Mouse (Mus musculus) intestine, postnatal 0 days (tissue): Measurements from ENCODE around the gene Kalrn. TPM values are rescaled to one million over a fixed set of nuclear protein-coding genes. Genes with fewer than 3 reads are reported as not detected.

Experiments
- ATAC-seq: fragments of 200-750 bp; cut with Nextera tagmentation; 2 replicates; pipeline ENCODE4 v1.8.0; 2017; ENCODE audit warnings: mild to moderate bottlenecking, moderate TSS enrichment, moderate library complexity
- H3K27ac ChIP-seq: fragments of 300-500 bp; sonication (generic); 2 replicates; pipeline ENCODE4 v1.5.1; 2014; ENCODE audit warnings: mild to moderate bottlenecking, low read depth, low read length, moderate library complexity
- H3K27me3 ChIP-seq: fragments of 300-500 bp; sonication (generic); replicated peaks from 2 replicates; pipeline ENCODE4 v1.6.1; 2014; ENCODE audit warnings: low read length, mixed read lengths; ENCODE audit not compliant: control insufficient read depth, insufficient read depth
- H3K36me3 ChIP-seq: fragments of 300-500 bp; sonication (generic); 2 replicates; pipeline ENCODE4 v1.6.1; 2014; ENCODE audit warnings: mild to moderate bottlenecking, moderate library complexity; ENCODE audit not compliant: control insufficient read depth, insufficient read depth
- H3K4me1 ChIP-seq: fragments of 300-500 bp; sonication (generic); replicated peaks from 2 replicates; pipeline ENCODE4 v1.6.1; 2014; ENCODE audit warnings: antibody characterized with exemption, low read length, mixed read lengths; ENCODE audit not compliant: control insufficient read depth, insufficient read depth
- H3K4me2 ChIP-seq: fragments of 300-500 bp; sonication (generic); replicated peaks from 2 replicates; pipeline ENCODE4 v1.6.1; 2014; ENCODE audit warnings: low read depth, mild to moderate bottlenecking, moderate library complexity
- H3K4me3 ChIP-seq: fragments of 300-500 bp; sonication (generic); 2 replicates; pipeline ENCODE4 v1.5.1; 2014; ENCODE audit warnings: low read depth, low read length
- H3K9ac ChIP-seq: fragments of 300-500 bp; sonication (generic); 2 replicates; pipeline ENCODE4 v1.6.1; 2014; ENCODE audit warnings: mild to moderate bottlenecking, low read depth, low read length
- H3K9me3 ChIP-seq: fragments of 300-500 bp; sonication (generic); 2 replicates; pipeline ENCODE4 v1.6.1; 2016; ENCODE audit warnings: mixed run types; ENCODE audit not compliant: control insufficient read depth
- CTCF ChIP-seq: sonication (generic); IDR thresholded peaks from 2 replicates; pipeline ENCODE4 v1.5.1; 2016; ENCODE audit warnings: low read depth, mild to moderate bottlenecking, control low read depth, antibody characterized with exemption, moderate library complexity
- WGBS: fragments of 180-500 bp; shearing (Covaris S2); extraction: QIAGEN DNeasy Blood & Tissue Kit; methylation state at CpG from one replicate; pipeline ENCODE4 v1.1.7; 2014; 5-methylcytosine and 5-hydroxymethylcytosine counted together
- polyA plus RNA-seq: library from polyadenylated mRNA; unstranded; fragments of >200 nt; fragmentation: Nextera tagmentation; extraction: Ambion mirVana; gene quantifications from 2 replicates; pipeline ENCODE4 v1.2.1, GENCODE M21; 2015

The Kalrn gene
- polyA plus RNA-seq, 1 experiment from 2014 or later = 7.5 TPM

- H3K27ac ChIP-seq = no peak overlapping the region
- no peak overlapping the region for H3K4me3 ChIP-seq
- H3K36me3 ChIP-seq = no peaks in the 10 kb centered on the region
- TF ChIP-seq CTCF = no peak
- 85% methylated on average over 4 of the region's 4 CpGs for WGBS
- no peaks in the 10 kb centered on the region for H3K4me1 ChIP-seq
- H3K9ac ChIP-seq = no peak overlapping the region
- ATAC-seq = no peak
- H3K4me2 ChIP-seq = no peak overlapping the region
- H3K27me3 ChIP-seq = no peaks in the 10 kb centered on the region
- no peaks in the 10 kb centered on the region for H3K9me3 ChIP-seq
Measured at GRCm38 (mm10) chr16:34063313-34063712, 510.0 kb downstream of the Kalrn start.

GRCm38 (mm10) chr16:34061661-34062060, 511.7 kb downstream of the Kalrn start:
- no peak for ATAC-seq
- 96% methylated on average over 1 of the region's 1 CpGs for WGBS
- H3K4me2 ChIP-seq = no peak overlapping the region
- H3K4me3 ChIP-seq = no peak overlapping the region
- H3K9me3 ChIP-seq = no peaks in the 10 kb centered on the region
- no peaks in the 10 kb centered on the region for H3K4me1 ChIP-seq
- no peaks in the 10 kb centered on the region for H3K36me3 ChIP-seq
- no peaks in the 10 kb centered on the region for H3K27me3 ChIP-seq
- no peak overlapping the region for H3K9ac ChIP-seq
- no peak overlapping the region for H3K27ac ChIP-seq
- no peak for TF ChIP-seq CTCF

GRCm38 (mm10) chr16:34058611-34059010, 514.7 kb downstream of the Kalrn start:
- Histone ChIP-seq H3K4me3 (no peak overlapping the region), H3K9ac (no peak overlapping the region), H3K27ac (no peak overlapping the region), H3K4me1 (no peaks in the 10 kb centered on the region), H3K36me3 (no peaks in the 10 kb centered on the region), H3K9me3 (no peaks in the 10 kb centered on the region), H3K27me3 (no peaks in the 10 kb centered on the region), H3K4me2 (no peak overlapping the region)
- no peak for ATAC-seq
- 43% methylated on average over 3 of the region's 3 CpGs for WGBS
- no peak for TF ChIP-seq CTCF

- H3K27me3 ChIP-seq = no peaks in the 10 kb centered on the region
- ATAC-seq = no peak
- no peak overlapping the region for H3K4me3 ChIP-seq
- H3K9ac ChIP-seq = no peak overlapping the region
- no peak overlapping the region for H3K27ac ChIP-seq
- TF ChIP-seq CTCF = no peak
- 0 out of 2 replicates have a peak, but pooled peaks cover 3% of the 10 kb centered on the region for H3K36me3 ChIP-seq
- no peak overlapping the region for H3K4me2 ChIP-seq
- WGBS = 60% methylated on average over 5 of the region's 5 CpGs
- H3K4me1 ChIP-seq = no peaks in the 10 kb centered on the region
- no peaks in the 10 kb centered on the region for H3K9me3 ChIP-seq
Measured at GRCm38 (mm10) chr16:34057464-34057863, 515.9 kb downstream of the Kalrn start.

GRCm38 (mm10) chr16:34056418-34057111, 516.8 kb downstream of the Kalrn start:
- WGBS = 53% methylated on average over 10 of the region's 10 CpGs
- TF ChIP-seq CTCF = no peak
- Histone ChIP-seq H3K27ac (no peak overlapping the region), H3K4me2 (no peak overlapping the region), H3K27me3 (no peaks in the 10 kb centered on the region), H3K36me3 (0 out of 2 replicates have a peak, but pooled peaks cover 3% of the 10 kb centered on the region), H3K4me3 (no peak overlapping the region), H3K9me3 (no peaks in the 10 kb centered on the region), H3K9ac (no peak overlapping the region), H3K4me1 (no peaks in the 10 kb centered on the region)
- no peak for ATAC-seq

DNA sequence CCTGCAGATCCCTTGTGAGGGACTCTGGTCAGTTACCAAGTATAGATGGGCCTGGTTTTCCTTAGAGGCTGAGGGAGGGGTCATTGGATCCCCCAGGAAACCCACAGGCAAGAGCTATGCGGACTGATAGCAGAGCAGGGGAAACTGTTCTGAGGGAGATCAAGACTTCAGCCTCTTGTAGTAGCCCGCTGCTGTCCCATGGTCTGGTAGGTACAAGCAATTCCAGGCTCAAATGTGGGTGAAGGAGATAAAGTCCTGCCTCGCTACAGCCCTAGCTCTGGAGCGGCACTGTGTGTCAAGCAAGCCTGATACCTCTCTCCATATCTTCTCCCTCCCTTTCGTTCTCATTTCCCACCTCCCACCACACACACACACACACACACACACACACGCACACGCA, 523.2 kb downstream of the Kalrn start:
- H3K4me1 ChIP-seq = no peaks in the 10 kb centered on the region
- no peak for TF ChIP-seq CTCF
- no peak for ATAC-seq

More for the DNA sequence above, 523.2 kb downstream of the Kalrn start:
- Histone ChIP-seq H3K9me3 (no peaks in the 10 kb centered on the region), H3K27ac (no peak overlapping the region), H3K4me3 (no peak overlapping the region), H3K9ac (no peak overlapping the region), H3K4me2 (no peak overlapping the region), H3K36me3 (0 out of 2 replicates have a peak, but pooled peaks cover 3% of the 10 kb centered on the region), H3K27me3 (no peaks in the 10 kb centered on the region)
- WGBS = 95% methylated on average over 7 of the region's 7 CpGs
